Mouse (Mus musculus): ENCODE data around the gene Zg16. TPM values are rescaled to one million over a fixed set of nuclear protein-coding genes. Genes with fewer than 3 reads are reported as not detected.

The Zg16 gene
- polyA plus RNA-seq, 1 experiment from 2014 or later, result not detected

DNA sequence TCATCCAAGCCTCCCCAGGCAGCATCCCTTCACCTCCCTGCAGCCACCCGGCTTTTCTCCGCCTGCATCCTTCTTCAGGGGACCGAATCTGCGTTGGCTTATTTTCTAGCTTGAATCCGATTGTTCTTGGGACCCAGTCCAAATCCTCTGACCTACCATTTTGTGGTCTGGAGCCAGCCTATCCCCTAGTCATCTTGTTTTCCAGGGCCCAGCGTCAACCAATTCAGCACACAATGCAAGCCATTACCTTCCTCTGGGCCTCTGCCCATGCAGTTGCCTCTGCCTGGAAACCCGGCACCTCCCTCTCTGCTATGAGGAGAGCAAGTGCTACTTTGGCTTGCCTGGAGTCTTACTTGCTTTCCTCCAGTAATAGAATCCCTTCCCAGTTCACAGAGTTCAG lies 18.4 kb upstream of the Zg16 start:
- WGBS, result 70% methylated on average over 7 of the region's 7 CpGs

DNA sequence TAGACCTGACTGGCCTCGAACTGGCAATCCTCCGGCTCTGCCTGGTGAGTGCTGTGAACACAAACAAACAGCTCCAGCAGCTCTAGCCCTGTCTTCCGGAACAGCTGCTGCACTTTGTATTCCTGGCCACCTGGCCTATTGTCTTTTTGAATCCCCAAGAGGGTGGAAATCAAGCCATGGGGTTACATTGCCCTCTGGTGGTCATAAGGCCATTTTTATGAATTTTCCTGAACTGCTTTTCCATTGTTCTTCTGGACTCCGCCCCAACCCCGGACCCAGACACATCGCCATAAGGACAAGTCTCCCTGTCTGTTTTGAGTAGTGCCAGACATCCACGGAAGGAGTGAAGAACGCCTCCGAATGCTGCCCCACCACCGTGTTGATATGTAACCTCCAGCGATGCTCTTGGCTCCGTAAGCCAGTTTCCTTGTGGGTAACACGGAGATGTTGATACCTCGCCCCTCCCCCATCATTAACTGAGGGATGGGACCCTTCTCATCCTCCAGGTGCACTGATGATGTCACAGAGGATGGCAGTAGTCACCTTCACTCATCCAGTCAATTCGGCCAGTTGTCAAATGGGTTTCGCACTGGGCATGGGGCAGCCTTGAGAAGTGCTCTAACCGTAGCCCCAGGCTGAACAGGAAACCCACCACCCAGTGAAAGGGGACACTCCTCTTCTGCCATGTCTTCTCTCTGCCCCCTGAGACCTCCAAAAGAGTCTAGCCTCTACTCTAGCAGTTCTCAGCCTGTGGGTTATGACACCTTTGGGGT lies 17.6 kb upstream of the Zg16 start:
- H3K36me3 ChIP-seq (ENCODE audit: control insufficient read depth, insufficient read depth, low read length), result no peaks in the 10 kb centered on the region
- no peaks in the 10 kb centered on the region for H3K9me3 ChIP-seq (ENCODE audit: control insufficient read depth, low read length)
- H3K4me3 ChIP-seq (ENCODE audit: low read depth, low read length), result no peak overlapping the region
- H3K9ac ChIP-seq (replicated peaks; ENCODE audit: low read depth, low read length), result peak overlapping the region; percentile 39
- no peak overlapping the region for H3K27ac ChIP-seq (ENCODE audit: low read depth, low read length)
- 13% methylated on average over 17 of the region's 17 CpGs for WGBS
- peak overlapping the region; percentile 34 for H3K4me2 ChIP-seq (ENCODE audit: low read depth, low read length)
- peak; percentile 86 for ATAC-seq (ENCODE audit: low read depth)
- no peaks in the 10 kb centered on the region for H3K4me1 ChIP-seq (ENCODE audit: control insufficient read depth, insufficient read depth, low read length)
- H3K27me3 ChIP-seq (ENCODE audit: control insufficient read depth, insufficient read depth, low read length), result no peaks in the 10 kb centered on the region

More for the DNA sequence above, 18.4 kb upstream of the Zg16 start:
- Histone ChIP-seq H3K9ac (replicated peaks; ENCODE audit: low read depth, low read length) (no peak overlapping the region), H3K27ac (ENCODE audit: low read depth, low read length) (no peak overlapping the region), H3K4me2 (ENCODE audit: low read depth, low read length) (no peak overlapping the region), H3K27me3 (ENCODE audit: control insufficient read depth, insufficient read depth, low read length) (no peaks in the 10 kb centered on the region), H3K36me3 (ENCODE audit: control insufficient read depth, insufficient read depth, low read length) (no peaks in the 10 kb centered on the region), H3K4me1 (ENCODE audit: control insufficient read depth, insufficient read depth, low read length) (no peaks in the 10 kb centered on the region), H3K9me3 (ENCODE audit: control insufficient read depth, low read length) (no peaks in the 10 kb centered on the region), H3K4me3 (ENCODE audit: low read depth, low read length) (no peak overlapping the region)
- ATAC-seq (ENCODE audit: low read depth), result no peak

DNA sequence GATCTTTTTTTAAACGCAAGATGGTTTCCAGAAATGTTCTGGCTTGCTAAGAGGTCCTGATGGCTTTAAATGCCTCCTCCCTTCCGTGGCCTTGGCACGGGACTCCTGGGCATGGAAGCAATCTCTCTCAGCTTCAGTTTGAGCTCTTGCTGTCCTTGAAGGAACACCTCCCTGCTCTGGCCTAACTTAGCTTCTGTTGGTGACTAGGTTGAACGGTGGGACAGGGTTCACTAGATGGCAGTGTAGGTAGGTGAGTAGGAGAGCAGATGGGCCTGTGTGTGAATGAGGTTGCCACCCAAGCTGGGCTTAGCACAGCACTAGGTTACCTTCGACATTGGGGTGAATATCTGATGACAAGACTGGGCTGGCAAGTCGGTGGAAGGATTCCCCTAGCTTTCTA lies 16.8 kb upstream of the Zg16 start:
- Histone ChIP-seq H3K9ac (replicated peaks; ENCODE audit: low read depth, low read length) (no peak overlapping the region), H3K4me3 (ENCODE audit: low read depth, low read length) (no peak overlapping the region), H3K4me1 (ENCODE audit: control insufficient read depth, insufficient read depth, low read length) (no peaks in the 10 kb centered on the region), H3K9me3 (ENCODE audit: control insufficient read depth, low read length) (no peaks in the 10 kb centered on the region), H3K4me2 (ENCODE audit: low read depth, low read length) (no peak overlapping the region), H3K36me3 (ENCODE audit: control insufficient read depth, insufficient read depth, low read length) (no peaks in the 10 kb centered on the region), H3K27ac (ENCODE audit: low read depth, low read length) (no peak overlapping the region), H3K27me3 (ENCODE audit: control insufficient read depth, insufficient read depth, low read length) (no peaks in the 10 kb centered on the region)
- no peak for ATAC-seq (ENCODE audit: low read depth)
- whole genome bisulfite sequencing, result 71% methylated on average over 6 of the region's 6 CpGs

DNA sequence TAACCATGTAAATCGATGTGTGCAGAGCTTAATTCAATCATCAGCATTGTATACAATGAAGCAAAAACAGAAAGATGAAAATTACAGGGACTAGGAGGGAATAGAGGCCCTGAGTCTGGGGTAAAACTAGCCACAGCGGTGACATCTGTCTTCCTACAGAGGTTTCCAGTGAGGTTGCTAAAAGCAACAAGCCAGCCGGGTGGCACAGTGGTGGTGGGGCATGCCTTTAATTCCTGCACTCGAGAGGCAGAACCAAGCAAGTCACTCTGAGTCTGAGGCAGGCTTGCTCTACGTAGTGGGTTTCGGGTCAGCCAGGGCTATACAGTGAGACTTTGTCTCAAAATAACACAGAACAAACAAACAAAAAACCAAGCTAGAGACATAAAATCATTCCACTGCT lies 15.0 kb upstream of the Zg16 start:
- Histone ChIP-seq H3K27ac (ENCODE audit: low read depth, low read length) (no peak overlapping the region), H3K36me3 (ENCODE audit: control insufficient read depth, insufficient read depth, low read length) (no peaks in the 10 kb centered on the region), H3K4me2 (ENCODE audit: low read depth, low read length) (no peak overlapping the region), H3K9ac (replicated peaks; ENCODE audit: low read depth, low read length) (no peak overlapping the region), H3K9me3 (ENCODE audit: control insufficient read depth, low read length) (no peaks in the 10 kb centered on the region), H3K4me1 (ENCODE audit: control insufficient read depth, insufficient read depth, low read length) (no peaks in the 10 kb centered on the region), H3K4me3 (ENCODE audit: low read depth, low read length) (no peak overlapping the region), H3K27me3 (ENCODE audit: control insufficient read depth, insufficient read depth, low read length) (no peaks in the 10 kb centered on the region)
- WGBS, result 86% methylated on average over 6 of the region's 6 CpGs
- no peak for ATAC-seq (ENCODE audit: low read depth)

DNA sequence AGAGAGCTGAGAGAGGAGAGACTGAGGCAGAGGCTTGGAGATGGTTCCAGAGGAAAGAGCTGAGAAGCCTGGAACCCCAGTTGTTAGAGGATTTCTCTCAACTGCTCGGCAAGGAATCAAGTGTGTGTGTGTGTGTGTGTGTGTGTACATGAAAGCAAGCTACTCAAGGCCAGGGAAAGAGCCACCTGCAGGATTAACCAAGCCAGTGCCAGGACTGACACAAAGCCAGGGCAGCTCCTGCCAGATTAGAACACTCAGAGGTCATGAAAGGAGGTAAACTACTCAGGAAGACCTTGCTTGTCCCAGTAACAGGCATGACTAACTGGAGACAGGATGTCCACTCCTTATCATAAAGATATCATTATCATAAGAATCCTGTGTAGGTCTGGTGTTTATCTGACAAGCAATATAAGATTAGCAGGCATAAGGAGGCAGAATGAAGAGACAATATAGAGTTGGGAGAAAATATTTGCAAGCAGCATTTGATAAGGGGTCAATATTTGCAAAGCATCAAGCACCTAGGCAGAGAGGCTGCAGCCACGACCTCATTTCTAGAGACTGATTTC lies 14.4 kb upstream of the Zg16 start:
- Histone ChIP-seq H3K4me1 (ENCODE audit: control insufficient read depth, insufficient read depth, low read length) (no peaks in the 10 kb centered on the region), H3K27me3 (ENCODE audit: control insufficient read depth, insufficient read depth, low read length) (no peaks in the 10 kb centered on the region), H3K4me3 (ENCODE audit: low read depth, low read length) (no peak overlapping the region), H3K4me2 (ENCODE audit: low read depth, low read length) (no peak overlapping the region), H3K9me3 (ENCODE audit: control insufficient read depth, low read length) (no peaks in the 10 kb centered on the region), H3K36me3 (ENCODE audit: control insufficient read depth, insufficient read depth, low read length) (no peaks in the 10 kb centered on the region), H3K9ac (replicated peaks; ENCODE audit: low read depth, low read length) (no peak overlapping the region), H3K27ac (ENCODE audit: low read depth, low read length) (no peak overlapping the region)
- ATAC-seq (ENCODE audit: low read depth), result no peak
- WGBS, result 48% methylated on average over 2 of the region's 2 CpGs

DNA sequence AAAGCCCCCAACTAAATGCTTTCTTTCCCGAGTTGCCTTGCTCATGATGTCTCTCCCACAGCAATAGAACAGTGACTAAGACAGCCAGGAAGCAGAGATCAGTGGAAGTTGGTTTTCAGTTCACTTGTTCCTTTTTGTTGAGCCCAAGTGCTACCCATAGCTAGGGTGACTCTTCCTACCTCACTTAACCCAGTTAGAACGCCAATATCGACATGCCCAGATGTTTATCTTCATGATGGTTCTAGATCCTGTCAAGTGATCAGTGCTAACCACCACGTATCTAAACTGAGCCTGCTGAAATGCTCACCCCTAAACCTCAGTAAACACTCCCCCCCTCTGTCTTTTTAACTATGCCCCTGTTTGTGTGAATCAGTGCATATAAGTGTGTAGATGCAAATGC lies 12.4 kb upstream of the Zg16 start:
- H3K9me3 ChIP-seq (ENCODE audit: control insufficient read depth, low read length), result no peaks in the 10 kb centered on the region
- whole genome bisulfite sequencing, result 92% methylated on average over 4 of the region's 4 CpGs
- no peaks in the 10 kb centered on the region for H3K36me3 ChIP-seq (ENCODE audit: control insufficient read depth, insufficient read depth, low read length)

DNA sequence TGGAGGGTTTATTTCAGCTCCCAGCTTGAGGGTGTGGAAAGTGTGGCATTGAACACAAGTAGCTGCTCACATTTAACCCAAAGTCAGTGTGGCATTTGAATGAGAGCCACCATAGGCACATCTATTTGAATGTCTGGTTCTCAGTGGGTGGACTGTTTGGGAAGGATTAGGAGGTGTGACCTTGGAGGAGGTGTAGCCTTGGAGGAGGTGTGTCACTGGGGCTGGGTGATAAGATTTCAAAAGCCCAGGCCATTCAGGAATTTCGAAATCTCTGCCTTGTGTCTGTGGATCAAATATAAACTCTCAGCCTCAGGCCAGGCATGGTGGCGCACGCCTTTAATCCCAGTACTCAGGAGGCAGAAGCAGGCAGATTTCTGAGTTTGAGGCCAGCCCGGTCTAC lies 11.8 kb upstream of the Zg16 start:
- H3K9ac ChIP-seq (replicated peaks; ENCODE audit: low read depth, low read length), result no peak overlapping the region
- H3K27me3 ChIP-seq (ENCODE audit: control insufficient read depth, insufficient read depth, low read length), result no peaks in the 10 kb centered on the region
- no peak overlapping the region for H3K4me3 ChIP-seq (ENCODE audit: low read depth, low read length)
- ATAC-seq (ENCODE audit: low read depth), result no peak
- no peak overlapping the region for H3K4me2 ChIP-seq (ENCODE audit: low read depth, low read length)
- no peaks in the 10 kb centered on the region for H3K36me3 ChIP-seq (ENCODE audit: control insufficient read depth, insufficient read depth, low read length)
- H3K4me1 ChIP-seq (ENCODE audit: control insufficient read depth, insufficient read depth, low read length), result no peaks in the 10 kb centered on the region
- H3K27ac ChIP-seq (ENCODE audit: low read depth, low read length), result no peak overlapping the region
- WGBS, result 89% methylated on average over 4 of the region's 4 CpGs
- H3K9me3 ChIP-seq (ENCODE audit: control insufficient read depth, low read length), result no peaks in the 10 kb centered on the region

More for the DNA sequence above, 12.4 kb upstream of the Zg16 start:
- Histone ChIP-seq H3K4me1 (ENCODE audit: control insufficient read depth, insufficient read depth, low read length) (no peaks in the 10 kb centered on the region), H3K4me3 (ENCODE audit: low read depth, low read length) (no peak overlapping the region), H3K4me2 (ENCODE audit: low read depth, low read length) (no peak overlapping the region), H3K27ac (ENCODE audit: low read depth, low read length) (no peak overlapping the region), H3K9ac (replicated peaks; ENCODE audit: low read depth, low read length) (no peak overlapping the region), H3K27me3 (ENCODE audit: control insufficient read depth, insufficient read depth, low read length) (no peaks in the 10 kb centered on the region)
- ATAC-seq (ENCODE audit: low read depth), result no peak

DNA sequence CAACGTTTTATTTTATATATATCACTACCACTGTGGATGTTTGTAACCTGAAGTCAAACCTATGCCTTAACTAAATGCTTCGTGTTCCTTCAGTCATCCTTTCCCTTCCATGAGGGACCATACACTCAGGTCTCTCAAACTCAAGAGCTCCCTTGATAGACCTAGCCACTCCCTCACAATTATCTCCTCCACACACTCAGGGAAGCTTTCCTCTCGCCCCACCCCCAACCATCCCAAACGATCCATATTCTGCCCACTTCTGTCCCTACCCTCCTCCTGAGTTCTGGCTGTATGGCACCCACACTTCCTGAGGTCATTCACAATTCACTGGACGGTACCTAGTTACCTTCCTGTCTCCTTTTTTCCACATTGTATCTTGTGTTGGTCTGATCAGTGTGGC lies 11.4 kb upstream of the Zg16 start:
- WGBS, result 78% methylated on average over 5 of the region's 5 CpGs
- no peak for ATAC-seq (ENCODE audit: low read depth)
- Histone ChIP-seq H3K27me3 (ENCODE audit: control insufficient read depth, insufficient read depth, low read length) (no peaks in the 10 kb centered on the region), H3K4me2 (ENCODE audit: low read depth, low read length) (no peak overlapping the region), H3K9ac (replicated peaks; ENCODE audit: low read depth, low read length) (no peak overlapping the region), H3K27ac (ENCODE audit: low read depth, low read length) (no peak overlapping the region), H3K9me3 (ENCODE audit: control insufficient read depth, low read length) (no peaks in the 10 kb centered on the region), H3K36me3 (ENCODE audit: control insufficient read depth, insufficient read depth, low read length) (no peaks in the 10 kb centered on the region), H3K4me3 (ENCODE audit: low read depth, low read length) (no peak overlapping the region), H3K4me1 (ENCODE audit: control insufficient read depth, insufficient read depth, low read length) (no peaks in the 10 kb centered on the region)

DNA sequence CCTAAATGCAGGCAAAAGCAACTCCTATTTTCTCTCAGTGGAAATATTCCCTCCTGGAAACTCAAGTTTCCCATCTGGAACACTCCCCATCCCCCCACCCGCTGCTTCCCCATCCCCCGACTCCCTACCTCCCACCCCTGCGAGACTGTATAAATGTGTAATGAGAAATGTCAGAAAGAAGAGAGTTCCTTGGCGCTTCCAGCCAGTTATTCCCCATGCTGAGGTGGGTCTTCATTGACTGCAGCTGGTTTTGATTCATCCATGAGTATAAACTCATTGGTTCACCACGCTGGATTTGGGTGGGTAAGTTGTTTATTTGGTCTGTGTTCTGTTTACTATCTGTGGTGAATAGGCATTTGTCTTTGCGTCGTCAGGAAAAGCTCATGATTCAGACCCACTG lies 9.3 kb upstream of the Zg16 start:
- Histone ChIP-seq H3K9ac (replicated peaks; ENCODE audit: low read depth, low read length) (no peak overlapping the region), H3K36me3 (ENCODE audit: control insufficient read depth, insufficient read depth, low read length) (no peaks in the 10 kb centered on the region), H3K4me2 (ENCODE audit: low read depth, low read length) (no peak overlapping the region), H3K4me1 (ENCODE audit: control insufficient read depth, insufficient read depth, low read length) (no peaks in the 10 kb centered on the region), H3K27me3 (ENCODE audit: control insufficient read depth, insufficient read depth, low read length) (no peaks in the 10 kb centered on the region), H3K4me3 (ENCODE audit: low read depth, low read length) (no peak overlapping the region), H3K27ac (ENCODE audit: low read depth, low read length) (no peak overlapping the region), H3K9me3 (ENCODE audit: control insufficient read depth, low read length) (no peaks in the 10 kb centered on the region)
- no peak for ATAC-seq (ENCODE audit: low read depth)
- WGBS, result 73% methylated on average over 7 of the region's 7 CpGs

All from neural tube, embryonic 14.5 days (tissue).